Mouse (Mus musculus): ENCODE results near the gene Tlcd2.

The Tlcd2 gene

DNA sequence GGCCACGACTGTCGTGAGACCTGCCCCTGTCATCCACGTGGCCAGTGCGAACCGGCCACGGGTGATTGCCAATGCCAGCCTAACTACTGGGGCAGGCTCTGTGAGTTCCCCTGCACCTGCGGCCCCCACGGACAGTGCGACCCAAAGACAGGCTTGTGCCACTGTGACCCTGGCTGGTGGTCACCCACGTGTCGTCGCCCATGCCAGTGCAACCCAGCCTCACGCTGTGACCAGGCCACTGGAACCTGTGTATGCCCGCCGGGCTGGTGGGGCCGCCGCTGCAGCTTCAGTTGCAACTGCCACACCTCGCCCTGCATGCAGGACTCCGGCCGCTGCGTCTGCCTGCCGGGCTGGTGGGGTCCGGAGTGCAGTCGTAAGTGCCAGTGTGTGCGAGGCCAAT lies 53.7 kb downstream of the Tlcd2 start:
- no peak for DNase-seq (ENCODE audit: low spot score in 2 of 2)

DNA sequence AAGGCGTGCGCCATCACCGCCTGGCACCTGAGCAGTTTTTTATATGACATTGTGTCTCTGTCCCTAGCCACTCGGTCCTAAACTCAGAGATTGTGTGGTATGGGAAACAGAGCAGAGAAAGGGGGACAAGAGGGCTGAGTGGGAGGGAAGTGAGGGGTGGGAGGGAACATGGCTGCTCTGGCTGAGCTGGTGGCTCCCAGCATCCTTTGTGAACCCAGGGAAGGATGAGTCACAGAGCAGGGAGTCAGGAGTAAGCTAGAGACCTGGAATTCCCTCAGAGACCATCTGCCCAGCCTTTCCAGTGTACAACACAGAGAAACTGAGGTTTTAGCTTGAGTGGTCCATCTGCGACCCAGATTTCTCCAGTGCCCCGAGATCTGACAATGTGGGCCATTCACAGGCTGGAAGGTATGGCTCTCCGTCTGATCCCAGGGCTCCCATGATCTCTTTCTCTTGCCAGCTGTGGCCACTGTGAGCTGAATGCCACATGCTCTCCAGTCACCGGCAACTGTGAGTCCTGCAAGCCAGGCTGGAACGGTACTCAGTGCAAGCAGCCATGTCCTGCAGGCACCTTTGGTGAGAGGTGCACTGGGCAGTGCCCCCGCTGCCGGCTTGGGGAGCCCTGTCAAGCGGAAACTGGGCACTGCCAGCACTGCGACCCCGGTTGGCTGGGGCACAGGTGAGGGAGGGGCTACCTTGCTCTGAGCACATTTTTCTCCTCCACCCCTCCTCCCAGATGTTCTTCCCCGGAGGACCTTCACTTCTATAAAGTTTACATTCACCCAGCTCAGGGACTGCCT lies 58.5 kb downstream of the Tlcd2 start:
- DNase-seq (ENCODE audit: low spot score in 2 of 2) = no peak

Data from spleen, postnatal 36 days (tissue).